Mouse (Mus musculus) cerebellum, adult 2 months (tissue): Measurements from ENCODE around the gene Rab27a. TPM values are rescaled to one million over a fixed set of nuclear protein-coding genes. Genes with fewer than 3 reads are reported as not detected.

ENCODE experiments used
- DNase-seq, 2 experiments: peaks; one replicate each; pipeline ENCODE4 v3.0.0; 2021
- H3K27ac ChIP-seq: fragments of 200-500 bp; 2 replicates; pipeline ENCODE4 v1.5.1; 2012; ENCODE audit warnings: low read length, control low read depth, inconsistent platforms; ENCODE audit not compliant: insufficient read depth
- H3K27me3 ChIP-seq: fragments of 200-500 bp; 2 replicates; pipeline ENCODE4 v1.6.1; 2012; ENCODE audit warnings: inconsistent platforms, mild to moderate bottlenecking, low read length, moderate library complexity; ENCODE audit not compliant: control insufficient read depth, insufficient read depth
- H3K4me1 ChIP-seq: fragments of 200-500 bp; 2 replicates; pipeline ENCODE4 v1.6.1; 2011; ENCODE audit warnings: low read length; ENCODE audit not compliant: control insufficient read depth, insufficient read depth
- H3K4me3 ChIP-seq: fragments of 200-500 bp; replicated peaks from 2 replicates; pipeline ENCODE3; 2011; ENCODE audit warnings: mild to moderate bottlenecking, low read depth, low read length, control low read depth; ENCODE audit not compliant: insufficient read depth
- CTCF ChIP-seq: fragments of 200-500 bp; IDR thresholded peaks from 2 replicates; pipeline ENCODE4 v1.5.1; 2011; ENCODE audit warnings: low read depth, mild to moderate bottlenecking, control low read depth, low read length, moderate library complexity, borderline replicate concordance; ENCODE audit not compliant: insufficient read depth
- POLR2A ChIP-seq: fragments of 200-500 bp; IDR thresholded peaks from 2 replicates; pipeline ENCODE4 v1.6.1; 2011; ENCODE audit warnings: low read length, control low read depth, borderline replicate concordance; ENCODE audit not compliant: insufficient read depth
- WGBS: fragments of 180-500 bp; shearing (Covaris S2); methylation state at CpG from one replicate; pipeline ENCODE4 v1.1.7; 2018; 5-methylcytosine and 5-hydroxymethylcytosine counted together
- polyA plus RNA-seq: library from polyadenylated mRNA; depleted of rRNA; stranded (reverse); fragments of >200 nt; gene quantifications from 2 replicates; pipeline ENCODE4 v1.2.3, GENCODE M21; 2012; rRNA removed

Gene Rab27a
- 12.7 and 13.5 TPM in 2 replicates for polyA plus RNA-seq

- H3K27ac ChIP-seq, result peak within 1 kb of the TSS; percentile 71
- H3K4me1 ChIP-seq, result peaks cover 5% of the 10 kb centered on the region
- WGBS, result under 1% methylated on average over 41 of the region's 41 CpGs
- TF ChIP-seq CTCF (peak; percentile 96), POLR2A (0 out of 2 replicates have a peak, but pooled peaks have one; percentile 41)
- DNase-seq, result peak; percentile 86 to 87
- H3K27me3 ChIP-seq, result no peaks in the 10 kb centered on the region
- peak within 1 kb of the TSS; percentile 75 for H3K4me3 ChIP-seq
Observed at GRCm38 (mm10) chr9:73044146-73045079, at the start of gene Rab27a. Gene Rab27a, plus strand, starts transcription at chr9:73044854.

- Histone ChIP-seq H3K27me3 (no peaks in the 10 kb centered on the region), H3K4me3 (no peak overlapping the region), H3K4me1 (no peaks in the 10 kb centered on the region), H3K27ac (no peak overlapping the region)
- no peak for DNase-seq
- TF ChIP-seq CTCF, result no peak
- TF ChIP-seq POLR2A, result no peak
Observed at GRCm38 (mm10) chr9:72996167-72996566, 48.5 kb upstream of the Rab27a start.

- DNase-seq, result no peak
Observed at GRCm38 (mm10) chr9:72996806-72997205, 47.8 kb upstream of the Rab27a start.

DNA sequence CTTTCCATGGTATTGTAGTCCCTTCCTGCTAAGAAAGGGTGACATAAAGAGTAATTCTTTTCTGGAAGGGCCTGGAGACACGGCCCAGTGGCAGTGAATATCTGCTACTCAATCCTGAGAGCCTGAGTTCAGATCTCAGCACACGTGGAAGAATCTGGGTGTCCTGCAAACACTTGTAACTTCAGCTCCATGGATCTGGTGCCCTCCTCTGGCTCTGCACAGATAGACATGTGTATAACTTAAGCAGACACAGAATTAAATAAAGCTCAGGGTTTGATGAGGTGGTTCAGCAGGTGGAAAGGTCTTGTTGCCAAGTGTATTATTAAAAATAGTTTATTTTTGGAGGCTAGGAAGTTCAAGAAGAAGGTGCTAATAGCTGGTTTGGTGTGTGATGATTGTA is 44.2 kb upstream of the Rab27a start:
- Histone ChIP-seq H3K27ac (no peak overlapping the region), H3K4me1 (no peaks in the 10 kb centered on the region), H3K4me3 (no peak overlapping the region), H3K27me3 (no peaks in the 10 kb centered on the region)
- DNase-seq, result no peak
- WGBS, result 74% methylated on average over 2 of the region's 2 CpGs
- TF ChIP-seq CTCF (no peak), POLR2A (no peak)

More at GRCm38 (mm10) chr9:72996806-72997205, 47.8 kb upstream of the Rab27a start:
- 55% methylated on average over 7 of the region's 7 CpGs for WGBS
- no peak overlapping the region for H3K27ac ChIP-seq
- H3K27me3 ChIP-seq, result no peaks in the 10 kb centered on the region
- no peak for TF ChIP-seq CTCF
- TF ChIP-seq POLR2A, result no peak
- H3K4me1 ChIP-seq, result no peaks in the 10 kb centered on the region
- no peak overlapping the region for H3K4me3 ChIP-seq

DNA sequence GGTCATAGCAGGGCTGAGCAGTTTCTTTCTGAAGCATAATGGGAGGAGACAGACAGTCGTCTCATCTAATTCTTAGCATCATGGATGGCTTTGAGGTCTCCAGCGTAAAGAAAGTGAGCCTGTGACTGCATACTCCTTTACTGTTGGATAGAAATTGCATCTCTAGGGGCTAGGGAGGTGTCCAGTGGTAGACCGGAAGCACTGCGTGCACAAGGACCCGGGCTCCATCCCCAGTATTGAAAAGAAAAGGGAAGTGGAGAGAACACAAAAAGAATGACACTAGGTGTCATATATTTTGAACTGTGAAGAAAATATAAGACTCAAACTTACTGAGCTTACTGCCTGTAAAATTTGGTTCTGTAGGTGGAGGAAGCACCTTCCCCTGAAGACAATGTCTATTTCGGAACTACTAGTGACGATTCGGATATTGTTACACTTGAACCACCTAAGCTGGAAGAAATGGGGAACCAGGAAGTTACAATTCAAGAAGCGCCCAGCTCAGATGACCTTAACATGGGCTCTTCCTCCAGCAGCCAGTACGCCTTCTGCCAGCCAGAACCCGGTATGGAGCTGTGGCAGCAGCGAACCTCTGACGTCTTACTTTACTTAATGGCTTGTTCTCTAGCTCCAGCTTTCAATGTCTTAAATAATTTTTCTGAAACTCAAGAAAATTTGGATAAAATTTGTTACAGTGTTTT is 43.2 kb upstream of the Rab27a start:
- no peak for DNase-seq
- Histone ChIP-seq H3K27me3 (no peaks in the 10 kb centered on the region), H3K27ac (no peak overlapping the region), H3K4me3 (no peak overlapping the region), H3K4me1 (no peaks in the 10 kb centered on the region)
- WGBS, result 86% methylated on average over 13 of the region's 13 CpGs
- TF ChIP-seq POLR2A (no peak), CTCF (no peak)

DNA sequence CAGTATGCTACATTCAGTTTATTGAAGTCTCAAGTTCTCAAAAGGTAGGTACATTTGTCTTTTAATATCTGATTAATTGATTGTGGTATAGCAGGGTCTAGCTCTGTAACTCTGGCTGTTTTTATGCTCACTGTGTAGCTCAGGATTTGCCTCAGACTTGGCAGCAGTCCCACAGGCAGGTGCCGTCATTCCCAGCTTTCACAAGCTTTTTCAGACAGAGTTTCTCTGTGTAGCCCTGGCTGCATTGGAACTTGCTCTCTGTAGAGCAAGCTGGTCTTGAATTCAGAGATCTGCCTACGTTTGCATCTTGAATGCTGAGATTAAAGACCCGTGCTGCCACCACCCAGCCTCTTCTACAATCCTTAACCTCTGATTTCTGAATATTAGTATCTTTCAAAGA is 42.5 kb upstream of the Rab27a start:
- no peaks in the 10 kb centered on the region for H3K27me3 ChIP-seq
- no peak overlapping the region for H3K27ac ChIP-seq
- no peak for DNase-seq
- no peak overlapping the region for H3K4me3 ChIP-seq
- TF ChIP-seq POLR2A, result no peak
- TF ChIP-seq CTCF, result no peak
- WGBS, result 56% methylated on average over 3 of the region's 3 CpGs
- no peaks in the 10 kb centered on the region for H3K4me1 ChIP-seq

DNA sequence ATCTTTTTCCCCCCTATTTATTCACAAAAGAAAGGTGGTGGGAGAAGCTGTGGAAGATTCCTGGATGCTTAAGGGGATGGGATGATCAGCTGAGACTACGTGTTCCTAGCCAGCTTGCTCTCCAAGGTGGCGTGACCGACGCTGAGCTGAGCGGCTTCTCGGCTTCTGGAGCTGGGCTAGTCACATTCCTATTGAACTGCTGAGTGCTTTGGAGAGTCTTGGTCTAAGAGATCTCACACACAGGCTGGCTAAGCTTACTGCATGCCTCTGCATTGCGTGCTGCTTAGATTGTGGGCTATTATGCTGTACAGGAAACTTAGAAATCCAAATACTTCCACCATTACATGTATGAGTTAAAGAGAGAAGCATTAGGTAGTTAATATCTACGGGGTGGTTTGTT is 40.6 kb upstream of the Rab27a start:
- H3K4me3 ChIP-seq, result no peak overlapping the region
- H3K4me1 ChIP-seq, result no peaks in the 10 kb centered on the region
- WGBS, result 86% methylated on average over 8 of the region's 8 CpGs
- no peak for TF ChIP-seq CTCF
- no peak for TF ChIP-seq POLR2A
- H3K27me3 ChIP-seq, result no peaks in the 10 kb centered on the region
- DNase-seq, result no peak
- no peak overlapping the region for H3K27ac ChIP-seq
